In genomic region chr8:91364216-91364615, GRCm38 (mm10) we compare ENCODE assay signal across 24 mouse cellular contexts. TPM values are rescaled to one million over a fixed set of nuclear protein-coding genes. Genes with fewer than 3 reads are reported as not detected.
A peak's percentile ranks its signal among the peaks of the same experiment; 100 is the strongest.
DNase-seq lines count a peak whose midpoint lies in the region; ATAC-seq lines count a peak whose summit lies in the region.
"Had no signal": no experiment of that assay in that cellular context is flagged by ENCODE, and none has a peak within 500 bp of the region (broad histone marks: within the 10 kb centered on the region; RNA-seq: fewer than 3 reads in every experiment).

No protein-coding gene starts in this region.

- H3K36me3 ChIP-seq in heart, embryonic 10.5 days, result 0 out of 2 replicates have a peak, but pooled peaks cover 5% of the 10 kb centered on the region
- H3K36me3 ChIP-seq in midbrain, embryonic 10.5 days, result no peaks in the 10 kb centered on the region
- H3K36me3 ChIP-seq in midbrain, embryonic 11.5 days (ENCODE audit: control insufficient read depth, insufficient read depth, low read length), result no peaks in the 10 kb centered on the region
- H3K36me3 ChIP-seq in heart, embryonic 16.5 days (ENCODE audit: control insufficient read depth, insufficient read depth), result no peaks in the 10 kb centered on the region
- H3K36me3 ChIP-seq: forebrain, embryonic 15.5 days; intestine, embryonic 15.5 days; limb, embryonic 12.5 days; midbrain, embryonic 12.5 days had no signal

- no peaks in the 10 kb centered on the region for H3K27me3 ChIP-seq in heart, embryonic 10.5 days (ENCODE audit: insufficient read depth, poor library complexity, severe bottlenecking)
- H3K27me3 ChIP-seq in midbrain, embryonic 10.5 days (ENCODE audit: low read depth, poor library complexity, severe bottlenecking), result peaks cover 26% of the 10 kb centered on the region; the same call in 1 of the 2 replicates
- H3K27me3 ChIP-seq in midbrain, embryonic 11.5 days (ENCODE audit: control insufficient read depth, insufficient read depth, low read length), result peaks cover 6% of the 10 kb centered on the region; the same call in 1 of the 2 replicates
- H3K27me3 ChIP-seq in heart, embryonic 16.5 days (ENCODE audit: control insufficient read depth, insufficient read depth, low read length), result no peaks in the 10 kb centered on the region
- H3K27me3 ChIP-seq: forebrain, embryonic 15.5 days; intestine, embryonic 15.5 days had no signal

- ATAC-seq in midbrain, embryonic 11.5 days (ENCODE audit: low FRiP score), result no peak
- peak; percentile 85 for ATAC-seq in heart, embryonic 16.5 days (replicated peaks; ENCODE audit: extremely low read depth, insufficient read depth, low FRiP score)
- ATAC-seq: forebrain, embryonic 15.5 days; intestine, embryonic 15.5 days; liver, postnatal 0 days; lung, postnatal 0 days had no signal

- intact Hi-C loops in left cerebral cortex, postnatal 36 days (cut with DNase I), result no loop called here

- WGBS in heart, embryonic 10.5 days, result 63% methylated on average over 6 of the region's 6 CpGs
- WGBS in midbrain, embryonic 10.5 days, result 82% methylated on average over 6 of the region's 6 CpGs
- WGBS in midbrain, embryonic 11.5 days, result 76% methylated on average over 6 of the region's 6 CpGs
- 49% methylated on average over 6 of the region's 6 CpGs for WGBS in heart, embryonic 16.5 days

- H3K4me2 ChIP-seq in midbrain, embryonic 11.5 days, result no peak overlapping the region
- H3K4me2 ChIP-seq in heart, embryonic 16.5 days (ENCODE audit: low read depth, low read length), result peak overlapping the region; percentile 44
- H3K4me2 ChIP-seq: forebrain, embryonic 15.5 days; intestine, embryonic 15.5 days; limb, embryonic 12.5 days; liver, embryonic 11.5 days; midbrain, embryonic 12.5 days had no signal

- no peak overlapping the region for H3K4me3 ChIP-seq in heart, embryonic 10.5 days
- no peak overlapping the region for H3K4me3 ChIP-seq in midbrain, embryonic 10.5 days
- no peak overlapping the region for H3K4me3 ChIP-seq in midbrain, embryonic 11.5 days (ENCODE audit: low read depth, low read length)
- H3K4me3 ChIP-seq in heart, embryonic 16.5 days (ENCODE audit: low read length), result no peak overlapping the region
- H3K4me3 ChIP-seq: embryonic facial prominence, embryonic 10.5 days; forebrain, embryonic 15.5 days; intestine, embryonic 15.5 days; limb, embryonic 12.5 days; midbrain, embryonic 12.5 days had no signal

- H3K9me3 ChIP-seq in heart, embryonic 10.5 days, result no peaks in the 10 kb centered on the region
- no peaks in the 10 kb centered on the region for H3K9me3 ChIP-seq in midbrain, embryonic 10.5 days (replicated peaks)
- no peaks in the 10 kb centered on the region for H3K9me3 ChIP-seq in midbrain, embryonic 11.5 days (ENCODE audit: control insufficient read depth, low read length)
- H3K9me3 ChIP-seq in heart, embryonic 16.5 days (replicated peaks; ENCODE audit: control insufficient read depth, low read length), result no peaks in the 10 kb centered on the region
- H3K9me3 ChIP-seq: embryonic facial prominence, embryonic 10.5 days; forebrain, embryonic 15.5 days; intestine, embryonic 15.5 days; limb, embryonic 12.5 days; midbrain, embryonic 12.5 days had no signal

- peak overlapping the region; percentile 44; the same call in 1 of the 2 replicates for H3K27ac ChIP-seq in heart, embryonic 10.5 days
- peak overlapping the region; percentile 74; the same call in 1 of the 2 replicates for H3K27ac ChIP-seq in midbrain, embryonic 10.5 days (replicated peaks)
- no peak overlapping the region for H3K27ac ChIP-seq in midbrain, embryonic 11.5 days (ENCODE audit: low read depth, low read length)
- H3K27ac ChIP-seq in heart, embryonic 16.5 days (ENCODE audit: low read length), result peak overlapping the region; percentile 82
- H3K27ac ChIP-seq: forebrain, embryonic 15.5 days; intestine, embryonic 15.5 days; limb, embryonic 12.5 days; midbrain, embryonic 12.5 days had no signal

- peak; percentile 61 for DNase-seq in heart, embryonic 10.5 days (ENCODE audit: low spot score)
- DNase-seq in heart, postnatal 4 days, result no peak
- no peak for DNase-seq in midbrain, embryonic 10.5 days (ENCODE audit: low spot score)
- no peak for DNase-seq in midbrain, embryonic 11.5 days (ENCODE audit: low spot score, missing footprints)
- DNase-seq in right cerebral cortex, postnatal 10 days (ENCODE audit: low spot score in 2 of 2), result no peak
- no peak for DNase-seq in left cerebral cortex, postnatal 36 days (ENCODE audit: low spot score in 2 of 2)
- DNase-seq: adrenal gland, adult 2 months; cerebellum, adult 11 months; cerebellum, adult 9-11 months; gastrocnemius, postnatal 25 days; kidney, adult 8-10 months; kidney, postnatal 14 days; layer of hippocampus, postnatal 36 days; liver, postnatal 0 days; right cerebral cortex, postnatal 14 days; thymus, postnatal 25 days had no signal

- H3K9ac ChIP-seq in midbrain, embryonic 11.5 days (ENCODE audit: low read length), result no peak overlapping the region
- no peak overlapping the region for H3K9ac ChIP-seq in heart, embryonic 16.5 days (ENCODE audit: low read length)
- H3K9ac ChIP-seq: forebrain, embryonic 15.5 days; intestine, embryonic 15.5 days; limb, embryonic 12.5 days; liver, postnatal 0 days; midbrain, embryonic 12.5 days had no signal

- H3K4me1 ChIP-seq in heart, embryonic 10.5 days, result peaks cover 31% of the 10 kb centered on the region
- peaks cover 46% of the 10 kb centered on the region for H3K4me1 ChIP-seq in midbrain, embryonic 10.5 days
- H3K4me1 ChIP-seq in midbrain, embryonic 11.5 days (ENCODE audit: control insufficient read depth, insufficient read depth, low read length), result peaks cover 20% of the 10 kb centered on the region
- H3K4me1 ChIP-seq in heart, embryonic 16.5 days (ENCODE audit: control insufficient read depth, insufficient read depth, low read length), result peaks cover 40% of the 10 kb centered on the region
- H3K4me1 ChIP-seq: intestine, embryonic 15.5 days had no signal

RNA-seq across cellular contexts. Expression of gene Fto, which starts 50.9 kb away (rescaled TPM):
- 81.7 and 83.2 TPM in 2 replicates for polyA plus RNA-seq in heart, embryonic 10.5 days (2016; fragmentation: Nextera tagmentation; extraction: Ambion mirVana)
- 10 to 100 TPM; 81.5 to 87.0 TPM for total RNA-seq in heart, postnatal 4 days (2021)
- polyA plus RNA-seq in midbrain, embryonic 10.5 days (2016; fragmentation: Nextera tagmentation; extraction: Ambion mirVana), result 91.3 and 105 TPM in 2 replicates
- polyA plus RNA-seq in midbrain, embryonic 11.5 days (2014; fragmentation: Nextera tagmentation; extraction: Ambion mirVana), result 105 and 110 TPM in 2 replicates
- polyA plus RNA-seq in heart, embryonic 16.5 days (2015; fragmentation: Nextera tagmentation; extraction: Ambion mirVana), result 69.3 and 72.1 TPM in 2 replicates
- total RNA-seq in left cerebral cortex, postnatal 36 days (2021), result 100 to 1,000 TPM; 153 to 156 TPM

RNA-seq across cellular contexts. Expression of gene Rpgrip1l, which starts 51.2 kb away (rescaled TPM):
- 9.2 and 9.3 TPM in 2 replicates for polyA plus RNA-seq in heart, embryonic 10.5 days (2016; fragmentation: Nextera tagmentation; extraction: Ambion mirVana)
- 1 to 10 TPM; 3.5 to 4.9 TPM for total RNA-seq in heart, postnatal 4 days (2021)
- 9.8 and 10.4 TPM in 2 replicates for polyA plus RNA-seq in midbrain, embryonic 10.5 days (2016; fragmentation: Nextera tagmentation; extraction: Ambion mirVana)
- 13.9 and 16.9 TPM in 2 replicates for polyA plus RNA-seq in midbrain, embryonic 11.5 days (2014; fragmentation: Nextera tagmentation; extraction: Ambion mirVana)
- 6.0 and 7.5 TPM in 2 replicates for polyA plus RNA-seq in heart, embryonic 16.5 days (2015; fragmentation: Nextera tagmentation; extraction: Ambion mirVana)
- total RNA-seq in left cerebral cortex, postnatal 36 days (2021), result 10 to 100 TPM; 20.6 to 26.7 TPM
